Mouse (Mus musculus): ENCODE results near the gene Krt36.

The Krt36 gene

DNA sequence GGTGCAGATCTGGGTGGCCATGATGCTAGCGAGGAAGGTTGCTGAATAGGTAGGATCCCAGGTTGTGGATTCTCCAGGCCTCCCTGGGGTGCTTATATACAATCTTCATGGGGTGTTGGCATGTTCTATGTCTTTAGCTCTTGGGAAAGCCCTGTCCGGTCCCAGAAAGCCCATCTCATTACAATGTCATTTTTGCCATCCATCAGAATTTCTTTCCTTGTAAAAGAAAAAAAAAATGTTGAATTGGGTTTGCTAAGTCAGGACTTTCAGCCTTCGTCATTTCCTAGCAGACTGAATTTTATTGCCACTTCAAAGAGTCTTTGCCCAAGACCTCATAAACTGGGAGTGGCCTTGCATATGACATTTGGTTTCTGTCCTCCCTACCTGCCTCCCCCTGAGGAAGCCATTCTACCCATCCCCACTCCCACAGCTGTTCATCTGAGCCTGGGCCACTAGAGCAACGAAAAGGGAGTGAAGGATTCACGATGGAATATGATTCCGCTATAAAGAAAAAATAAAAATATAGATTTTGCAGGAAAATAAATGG, at the start of gene Krt36:
Gene Krt36 (minus strand): TSS at position 51 of the 547 bp plus-strand sequence.
- DNase-seq, result no peak

DNA sequence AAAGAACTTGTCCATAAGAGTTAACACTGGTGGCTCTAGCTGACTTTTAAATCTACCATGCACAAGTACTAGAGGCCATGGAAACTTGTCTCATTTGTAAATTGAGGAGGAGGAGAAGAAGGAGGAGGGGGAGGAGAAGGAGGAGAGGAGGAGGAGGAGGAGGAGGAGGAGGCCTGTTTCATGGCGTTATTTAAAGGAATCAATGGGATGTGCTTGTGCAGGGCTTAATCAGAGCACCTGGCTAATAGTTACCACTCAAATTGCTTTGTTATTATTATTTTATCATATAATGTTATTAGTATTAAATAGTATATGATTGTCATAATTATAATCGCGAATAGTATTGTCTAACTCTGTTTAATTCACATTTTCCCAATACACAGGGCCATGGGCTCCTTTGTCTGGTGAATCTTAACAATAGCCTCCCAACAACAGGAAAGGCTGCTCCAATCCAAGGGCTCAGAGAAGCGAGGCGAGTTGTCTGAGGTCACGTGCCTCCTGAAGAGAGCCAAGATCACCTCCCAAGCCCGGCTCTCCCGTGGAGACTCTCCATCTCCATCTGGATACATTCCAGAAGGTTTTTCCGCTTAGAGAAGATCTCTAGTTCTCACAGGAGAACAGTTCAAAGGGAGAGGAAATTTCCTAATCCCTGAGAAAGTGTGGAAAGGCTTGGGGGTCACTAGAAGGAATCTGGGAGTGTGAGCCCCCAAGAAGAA, 43.3 kb upstream of the Krt36 start, which contains the start of gene Krt19:
Gene Krt19 (minus strand): TSS at position 51 of the 716 bp plus-strand sequence.
- no peak for DNase-seq

GRCm38 (mm10) chr11:100147566-100148353, 42.3 kb upstream of the Krt36 start:
- no peak for DNase-seq

DNA sequence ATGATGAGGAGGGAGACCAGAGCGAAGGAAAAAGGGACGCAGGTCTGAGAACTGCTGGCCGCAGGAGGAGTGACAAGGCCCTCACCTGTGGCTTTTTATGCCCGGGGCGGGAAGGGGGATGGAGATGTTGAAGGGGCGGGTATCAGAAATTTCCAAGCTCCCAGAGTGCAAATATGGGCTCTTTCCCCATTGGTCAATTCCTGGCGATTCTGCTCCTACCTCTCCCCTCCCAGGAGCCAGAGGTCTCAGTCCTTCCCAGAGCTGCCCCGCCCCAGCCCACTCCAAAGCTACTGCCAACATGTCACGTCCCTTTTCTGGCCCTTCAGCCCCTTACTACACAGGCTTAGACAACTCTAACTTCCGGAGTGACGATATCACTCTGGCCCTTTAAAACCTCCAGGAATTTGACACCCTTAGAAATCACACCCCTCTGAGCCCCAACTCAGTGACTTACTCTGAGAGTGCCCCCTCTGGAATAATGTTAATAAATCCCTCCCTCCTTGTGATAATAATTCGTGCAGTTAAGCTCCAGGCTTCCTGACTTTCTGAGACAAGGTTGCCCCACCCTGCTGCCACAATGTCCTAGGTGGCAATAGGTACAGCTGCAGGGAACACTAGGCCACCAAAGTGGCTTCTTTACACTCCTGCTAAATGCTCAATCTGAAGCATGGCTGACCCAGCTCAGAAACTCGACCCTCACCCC, 40.6 kb upstream of the Krt36 start:
- no peak for DNase-seq

GRCm38 (mm10) chr11:100145104-100145503, 39.7 kb upstream of the Krt36 start:
- DNase-seq, result no peak

- no peak for DNase-seq
Measured at GRCm38 (mm10) chr11:100140966-100141365, 35.5 kb upstream of the Krt36 start.

DNA sequence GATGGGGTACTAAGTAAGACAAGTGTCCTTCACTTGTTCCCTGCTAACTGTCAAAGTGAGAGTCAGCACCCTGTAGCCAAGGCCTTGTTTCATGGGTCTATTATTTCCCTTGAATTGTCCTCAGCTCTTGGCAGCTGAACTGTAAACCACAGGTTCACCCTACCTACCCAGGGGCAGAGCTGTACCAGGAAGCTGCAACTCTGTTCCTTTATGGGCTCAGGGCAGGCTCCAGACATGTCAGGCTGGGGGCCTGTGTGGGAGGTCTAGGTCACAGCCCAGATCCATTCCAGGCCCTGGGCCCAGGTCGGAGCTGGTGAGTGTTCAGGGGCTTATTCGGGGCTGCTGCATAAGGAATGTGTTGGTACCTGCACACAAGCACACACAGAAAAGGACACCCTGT, 34.0 kb upstream of the Krt36 start:
- DNase-seq, result no peak

- DNase-seq, result no peak
Measured at GRCm38 (mm10) chr11:100138809-100139208, 33.4 kb upstream of the Krt36 start.

GRCm38 (mm10) chr11:100137693-100138092, 32.3 kb upstream of the Krt36 start:
- DNase-seq, result no peak

GRCm38 (mm10) chr11:100136559-100136958, 31.1 kb upstream of the Krt36 start:
- no peak for DNase-seq

- DNase-seq, result no peak
Measured at GRCm38 (mm10) chr11:100135731-100136130, 30.3 kb upstream of the Krt36 start, which contains the start of gene Krt15. Gene Krt15 (minus strand): TSS chr11:100135928.

DNA sequence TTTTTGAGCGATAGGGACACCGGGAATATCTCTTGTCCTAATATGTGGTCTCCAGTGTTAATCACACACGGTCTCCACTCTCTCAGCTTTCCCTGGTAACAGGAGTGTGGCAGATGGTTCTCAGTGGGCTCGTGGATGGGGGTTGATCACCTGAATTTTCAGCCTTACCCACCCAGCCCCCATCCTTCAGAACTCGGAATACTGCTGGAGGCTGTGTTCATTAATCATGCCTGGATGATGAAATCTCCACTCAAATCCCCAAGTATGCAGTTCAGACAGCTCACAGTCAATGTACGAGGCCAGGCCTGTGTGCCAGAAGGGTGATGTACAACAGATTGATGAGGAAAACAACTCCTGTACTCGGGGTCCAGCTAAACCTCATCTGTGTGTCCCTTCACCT, 19.5 kb upstream of the Krt36 start:
- no peak for DNase-seq

DNA sequence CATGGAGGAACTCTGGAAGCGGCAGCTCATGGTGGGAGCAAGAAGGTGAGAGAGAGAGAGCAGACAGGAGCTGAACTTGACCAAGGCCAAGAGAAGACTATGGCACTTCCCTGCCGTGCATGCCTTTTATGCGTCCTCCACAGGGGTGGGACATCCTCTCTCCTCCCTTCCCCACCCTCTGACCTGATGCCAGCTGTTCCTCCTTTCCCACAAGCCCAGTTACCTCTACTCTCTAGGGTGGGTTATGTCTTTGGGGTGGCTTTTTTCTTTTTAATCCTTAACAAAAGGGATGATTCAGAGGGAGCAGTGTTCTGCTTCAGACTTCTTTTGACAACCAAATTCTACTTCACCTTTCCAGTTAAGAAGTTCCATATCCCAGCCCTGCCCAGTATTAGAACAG, 16.0 kb upstream of the Krt36 start, which contains the start of gene Krt13:
Gene Krt13 (minus strand): TSS at position 101 of the 400 bp plus-strand sequence.
- DNase-seq, result no peak

GRCm38 (mm10) chr11:100120331-100120730, 14.9 kb upstream of the Krt36 start:
- DNase-seq, result no peak

GRCm38 (mm10) chr11:100113742-100114029, 8.3 kb upstream of the Krt36 start:
- DNase-seq, result no peak

DNA sequence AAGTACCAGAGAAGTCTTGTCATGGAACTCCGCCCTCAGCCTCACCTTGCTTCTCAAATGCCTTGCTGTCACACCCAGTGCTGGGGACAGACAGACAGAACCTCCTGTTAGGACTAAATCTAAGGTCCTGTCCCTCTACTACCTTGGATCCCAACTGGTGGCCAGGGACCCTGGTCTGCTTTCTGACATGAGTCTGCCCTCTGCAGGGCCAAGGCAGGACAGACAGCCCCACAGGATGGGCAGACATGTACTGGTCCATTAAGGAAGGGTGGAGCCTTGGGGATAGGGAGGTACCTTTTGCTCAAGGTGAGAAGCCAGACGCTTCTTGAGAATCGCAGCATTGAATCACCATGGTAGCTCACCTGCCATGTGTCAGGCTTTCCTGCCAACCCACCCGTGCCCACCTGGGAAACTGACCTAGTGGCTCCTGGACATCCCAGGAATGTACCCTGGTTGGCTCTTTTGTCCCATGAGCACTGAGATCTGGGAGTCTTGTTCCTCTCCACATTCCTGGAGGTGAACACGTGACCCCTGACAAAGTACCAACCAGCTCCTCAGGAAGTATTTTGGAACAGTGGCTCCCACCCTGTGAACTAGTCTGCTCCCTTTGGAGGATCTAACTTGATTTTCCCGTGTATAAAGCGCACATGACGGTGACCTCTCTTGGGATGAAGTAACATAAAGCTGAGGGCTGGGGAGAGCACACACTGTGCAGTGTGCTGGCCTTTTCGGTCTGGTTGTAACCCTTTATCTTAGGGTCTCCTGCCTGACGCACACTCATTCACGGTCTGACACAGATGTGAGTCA, 7.7 kb upstream of the Krt36 start:
- DNase-seq, result no peak

DNA sequence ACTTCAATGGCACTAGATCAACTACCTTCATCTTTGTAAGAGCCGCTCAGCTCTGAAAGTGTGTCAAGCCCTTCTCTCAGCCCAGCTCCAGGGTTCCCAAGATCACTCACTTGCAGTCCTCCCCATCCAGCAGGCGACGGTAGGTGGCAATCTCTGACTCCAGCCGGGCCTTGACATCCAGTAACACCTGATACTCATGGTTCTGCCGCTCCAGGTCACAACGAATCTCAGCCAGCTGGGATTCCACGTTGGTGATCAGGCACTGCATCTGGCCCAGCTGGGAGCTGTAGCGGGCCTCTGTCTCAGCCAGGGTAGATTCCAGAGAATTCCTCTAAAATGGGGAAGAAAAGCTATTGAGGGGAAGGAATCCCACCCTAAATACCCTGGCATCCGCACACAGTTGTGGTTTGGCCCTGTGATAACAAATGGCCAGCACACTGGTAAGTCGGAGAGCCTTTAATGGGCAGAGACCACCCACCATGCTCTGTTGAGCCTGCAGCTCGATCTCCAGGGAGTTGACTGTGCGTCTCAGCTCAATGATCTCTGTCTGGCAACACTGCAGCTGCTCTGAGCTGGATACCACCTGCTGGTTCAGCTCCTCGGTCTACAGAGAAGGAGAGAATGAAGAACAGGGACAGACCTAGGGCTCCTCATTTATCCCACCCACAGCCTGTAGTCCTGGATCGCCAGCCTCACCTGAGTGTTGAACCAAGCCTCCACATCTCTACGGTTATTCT, 2.6 kb downstream of the Krt36 start:
- no peak for DNase-seq

GRCm38 (mm10) chr11:100100391-100100790, 5.0 kb downstream of the Krt36 start:
- no peak for DNase-seq

DNA sequence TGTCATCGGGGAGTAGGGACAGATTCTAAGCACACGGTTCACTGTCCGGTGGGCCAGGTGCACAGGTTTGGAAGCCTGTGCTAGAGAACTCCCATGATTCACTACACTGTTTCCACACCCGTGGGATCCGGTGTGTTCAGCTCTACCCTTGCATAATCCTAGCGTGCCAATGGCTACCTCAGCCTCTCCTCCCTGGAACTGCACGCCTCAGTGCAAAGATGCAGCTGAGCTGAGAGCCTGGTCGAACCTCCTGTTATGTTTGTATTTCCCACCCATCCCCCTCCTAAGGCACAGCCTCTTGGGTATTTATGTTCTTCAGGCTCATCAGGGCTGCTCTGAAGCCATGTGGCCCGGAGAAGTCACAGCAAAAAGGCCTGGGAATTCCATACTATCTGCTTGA, 7.6 kb downstream of the Krt36 start:
- no peak for DNase-seq

- no peak for DNase-seq
Measured at GRCm38 (mm10) chr11:100096141-100096540, 9.3 kb downstream of the Krt36 start, which contains the start of gene Krt35. Gene Krt35 (minus strand): TSS chr11:100096241.

DNA sequence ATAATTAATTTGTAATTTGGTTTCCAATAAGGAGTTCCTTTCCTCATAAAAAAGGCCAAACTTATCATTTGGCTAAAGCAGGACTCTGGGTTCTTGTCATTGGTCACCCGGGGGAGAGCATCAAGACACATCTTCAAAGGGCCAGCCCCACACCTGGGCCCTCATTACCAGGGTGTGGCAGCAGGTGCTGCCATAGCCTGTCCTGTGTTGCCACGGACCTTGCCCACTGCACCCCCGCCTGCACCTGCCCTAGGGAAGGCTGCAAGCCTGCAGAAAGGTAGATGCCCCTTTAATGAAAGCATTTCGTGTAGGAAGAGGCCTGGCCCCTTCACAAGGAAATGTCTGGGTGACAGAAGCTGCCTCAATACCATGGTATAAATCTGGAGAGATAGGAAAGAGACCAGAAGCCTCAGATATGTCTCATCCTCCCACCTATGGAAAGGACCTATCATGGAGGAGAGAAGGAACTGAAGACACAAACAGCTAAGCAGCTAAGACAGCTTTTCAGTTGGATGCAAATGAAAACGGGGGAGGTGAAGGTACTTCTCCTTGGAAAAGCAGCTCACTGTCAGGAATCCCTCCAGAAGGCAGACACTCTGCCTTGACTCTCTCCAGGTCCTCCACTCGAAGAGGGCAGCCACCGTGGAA, 16.9 kb downstream of the Krt36 start:
- DNase-seq, result no peak

Measured in cerebellum, adult 18-20 months (tissue).